Mouse (Mus musculus) liver, embryonic 16.5 days (tissue): ENCODE measurements around the gene Mucl3. TPM values are rescaled to one million over a fixed set of nuclear protein-coding genes. Genes with fewer than 3 reads are reported as not detected.

Source experiments
- ATAC-seq: fragments of 200-750 bp; cut with Nextera tagmentation; 2 replicates; pipeline ENCODE4 v1.8.0; 2017; ENCODE audit warnings: low read depth, mild to moderate bottlenecking, moderate number of reproducible peaks, moderate library complexity
- H3K27ac ChIP-seq: fragments of 300-500 bp; sonication (generic); 2 replicates; pipeline ENCODE4 v1.5.1; 2014; ENCODE audit warnings: mild to moderate bottlenecking, low read length
- H3K27me3 ChIP-seq: fragments of 300-500 bp; sonication (generic); 2 replicates; pipeline ENCODE4 v1.6.1; 2014; ENCODE audit warnings: low read depth, low read length, mixed read lengths; ENCODE audit not compliant: control insufficient read depth, insufficient read depth
- H3K36me3 ChIP-seq: fragments of 300-500 bp; sonication (generic); 2 replicates; pipeline ENCODE4 v1.6.1; 2014; ENCODE audit warnings: mild to moderate bottlenecking; ENCODE audit not compliant: control insufficient read depth, insufficient read depth
- H3K4me1 ChIP-seq: fragments of 300-500 bp; sonication (generic); 2 replicates; pipeline ENCODE4 v1.6.1; 2014; ENCODE audit warnings: low read depth, low read length, mixed read lengths; ENCODE audit not compliant: control insufficient read depth
- H3K4me2 ChIP-seq: fragments of 300-500 bp; sonication (generic); 2 replicates; pipeline ENCODE4 v1.6.1; 2014; ENCODE audit warnings: low read depth, low read length, mixed read lengths
- H3K4me3 ChIP-seq: fragments of 300-500 bp; sonication (generic); 2 replicates; pipeline ENCODE4 v1.5.1; 2014; ENCODE audit warnings: low read depth, mild to moderate bottlenecking, low read length
- H3K9ac ChIP-seq: fragments of 300-500 bp; sonication (generic); 2 replicates; pipeline ENCODE4 v1.6.1; 2014; ENCODE audit warnings: low read depth, low read length
- H3K9me3 ChIP-seq: fragments of 300-500 bp; sonication (generic); replicated peaks from 2 replicates; pipeline ENCODE4 v1.6.1; 2016; ENCODE audit warnings: low read length; ENCODE audit not compliant: control insufficient read depth
- WGBS: fragments of 180-500 bp; shearing (Covaris S2); extraction: QIAGEN DNeasy Blood & Tissue Kit; methylation state at CpG from one replicate; pipeline ENCODE4 v1.1.7; 2014; ENCODE audit not compliant: insufficient replicate concordance; 5-methylcytosine and 5-hydroxymethylcytosine counted together
- polyA plus RNA-seq: library from polyadenylated mRNA; unstranded; fragments of >200 nt; fragmentation: Nextera tagmentation; extraction: Ambion mirVana; gene quantifications from 2 replicates; pipeline ENCODE4 v1.2.1, GENCODE M21; 2015

The Mucl3 gene
- polyA plus RNA-seq, 1 experiment from 2014 or later: not detected

DNA sequence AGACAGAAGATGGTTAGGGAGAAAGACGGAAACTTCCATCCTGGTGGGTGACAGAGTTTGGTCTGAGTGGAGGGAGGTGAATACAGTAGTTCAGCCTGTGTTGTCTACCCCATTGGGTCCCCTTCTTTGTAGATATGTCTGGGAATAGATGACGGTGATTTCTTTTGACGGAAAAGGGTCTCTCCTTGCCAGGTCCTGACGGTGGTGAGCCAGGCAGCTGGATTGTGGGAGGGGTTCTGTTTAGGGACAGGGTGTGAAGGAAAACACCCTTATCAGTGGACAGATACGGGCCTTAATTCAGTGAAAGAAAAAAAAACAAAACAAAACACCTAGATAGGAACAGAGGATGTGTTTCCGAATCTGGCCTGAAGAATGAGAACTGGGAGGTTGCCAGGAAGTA, 4.1 kb downstream of the Mucl3 start:
- no peaks in the 10 kb centered on the region; the same call in 1 of the 2 replicates for H3K27me3 ChIP-seq
- WGBS: 52% methylated on average over 6 of the region's 6 CpGs
- H3K27ac ChIP-seq: no peak overlapping the region
- no peak overlapping the region for H3K9ac ChIP-seq
- no peaks in the 10 kb centered on the region for H3K4me1 ChIP-seq
- no peaks in the 10 kb centered on the region for H3K36me3 ChIP-seq
- H3K9me3 ChIP-seq: no peaks in the 10 kb centered on the region
- ATAC-seq: no peak
- no peak overlapping the region for H3K4me2 ChIP-seq
- no peak overlapping the region for H3K4me3 ChIP-seq

DNA sequence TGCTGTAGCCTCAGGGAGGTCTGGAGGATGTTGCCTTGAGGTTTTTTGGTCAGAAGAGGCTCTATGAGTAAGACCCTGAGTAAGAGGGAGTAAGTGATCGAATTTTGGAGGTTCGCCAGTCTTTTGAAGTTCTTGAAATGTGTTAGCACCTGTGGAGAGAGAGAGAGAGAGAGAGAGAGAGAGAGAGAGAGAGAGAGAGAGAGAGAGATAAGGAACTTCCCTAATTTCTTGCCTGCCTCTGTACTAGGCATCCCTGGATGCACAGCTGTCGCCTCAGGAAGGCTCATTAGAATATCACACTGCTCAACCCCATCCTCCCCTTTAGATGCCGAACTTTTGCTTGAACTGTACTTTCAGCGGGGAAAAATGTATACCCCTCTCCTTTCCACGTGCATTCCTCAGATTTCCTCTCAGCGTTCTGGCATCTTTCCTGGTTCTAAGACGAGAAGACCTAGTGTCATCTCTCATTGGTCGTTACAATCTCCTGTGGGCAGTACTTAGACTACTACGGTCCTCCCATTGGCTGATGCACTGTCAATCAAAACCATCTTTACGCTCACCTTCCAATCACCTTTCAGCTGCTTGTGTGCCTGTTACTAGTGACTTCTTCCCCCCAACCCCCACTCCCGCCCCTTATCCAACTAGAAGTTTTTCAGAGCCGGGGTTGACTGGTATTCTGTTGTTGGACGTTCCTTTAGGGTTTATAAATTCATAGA, 4.9 kb downstream of the Mucl3 start:
- 16% methylated on average over 14 of the region's 14 CpGs for WGBS
- H3K27me3 ChIP-seq: no peaks in the 10 kb centered on the region; the same call in 1 of the 2 replicates
- H3K9me3 ChIP-seq: no peaks in the 10 kb centered on the region
- no peak overlapping the region for H3K4me3 ChIP-seq
- no peak overlapping the region for H3K27ac ChIP-seq
- H3K4me1 ChIP-seq: no peaks in the 10 kb centered on the region
- H3K9ac ChIP-seq: no peak overlapping the region
- H3K36me3 ChIP-seq: no peaks in the 10 kb centered on the region
- H3K4me2 ChIP-seq: no peak overlapping the region
- ATAC-seq: peak; percentile 58; the same call in 1 of the 2 replicates

DNA sequence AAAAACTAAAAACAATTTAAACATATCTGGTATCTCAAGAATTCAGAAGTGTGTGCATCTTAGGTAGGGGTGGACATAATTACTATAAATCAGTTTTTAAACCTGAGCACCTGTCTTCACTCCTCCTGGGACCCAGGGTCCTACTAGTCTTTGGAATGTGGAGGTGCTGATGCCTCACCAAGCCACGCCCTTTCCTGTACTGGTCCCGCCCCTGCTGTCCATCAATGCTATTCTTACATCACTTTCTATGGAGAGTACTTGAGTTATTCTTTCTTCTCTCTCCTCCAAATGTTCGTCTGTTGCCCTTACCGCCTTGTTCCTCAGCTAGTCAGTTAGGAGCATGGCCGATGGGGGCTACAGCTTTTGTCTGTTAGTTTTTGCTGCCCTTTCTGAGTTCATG, 7.1 kb downstream of the Mucl3 start:
- no peaks in the 10 kb centered on the region for H3K9me3 ChIP-seq
- no peak for ATAC-seq
- H3K9ac ChIP-seq: no peak overlapping the region
- no peaks in the 10 kb centered on the region; the same call in 1 of the 2 replicates for H3K27me3 ChIP-seq
- no peaks in the 10 kb centered on the region for H3K36me3 ChIP-seq
- H3K4me1 ChIP-seq: no peaks in the 10 kb centered on the region
- WGBS: 19% methylated on average over 5 of the region's 5 CpGs
- H3K27ac ChIP-seq: no peak overlapping the region
- H3K4me2 ChIP-seq: no peak overlapping the region
- H3K4me3 ChIP-seq: no peak overlapping the region

DNA sequence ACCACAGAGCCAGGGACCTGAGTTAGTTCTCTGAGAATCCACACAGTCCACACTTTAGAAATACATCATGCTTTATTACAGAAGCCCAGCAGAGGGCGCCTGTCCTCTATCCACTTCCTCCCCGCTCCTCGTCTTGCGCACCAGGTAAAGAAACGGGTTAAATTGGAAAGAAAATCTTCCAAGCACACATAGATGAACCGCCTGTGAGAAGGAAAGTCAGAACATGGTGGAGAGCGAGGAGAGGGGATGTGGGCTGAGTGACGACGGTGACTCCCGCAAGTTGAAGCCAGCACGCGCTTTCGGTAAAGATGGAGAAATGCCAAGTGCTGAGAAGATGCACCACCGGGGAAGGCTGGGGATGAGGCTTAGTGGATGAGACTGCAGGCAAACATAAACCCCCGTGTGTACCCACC, 7.8 kb downstream of the Mucl3 start:
- no peak for ATAC-seq
- Histone ChIP-seq H3K36me3 (no peaks in the 10 kb centered on the region), H3K9ac (no peak overlapping the region), H3K27me3 (no peaks in the 10 kb centered on the region; the same call in 1 of the 2 replicates), H3K27ac (no peak overlapping the region), H3K9me3 (no peaks in the 10 kb centered on the region), H3K4me2 (peak overlapping the region; percentile 54), H3K4me1 (no peaks in the 10 kb centered on the region), H3K4me3 (peak overlapping the region; percentile 32)
- 3% methylated on average over 15 of the region's 15 CpGs for WGBS

DNA sequence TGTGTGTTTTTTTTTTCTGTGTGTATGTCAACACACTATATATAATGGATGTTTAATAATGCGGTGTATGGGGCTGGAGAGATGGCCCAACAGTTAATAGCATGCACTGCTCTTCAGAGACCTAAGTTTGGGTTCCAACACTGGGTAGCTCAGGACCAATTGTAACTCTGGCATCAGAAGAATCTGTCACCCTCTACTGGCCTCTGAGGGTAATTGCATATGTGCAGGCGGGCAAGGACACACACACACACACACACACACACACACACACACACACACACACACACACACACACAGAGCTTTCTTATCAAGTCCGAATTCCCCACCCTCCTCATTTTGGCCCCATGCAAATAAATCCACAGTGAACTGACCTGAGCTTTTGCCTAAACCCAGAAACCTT, 8.3 kb downstream of the Mucl3 start:
- no peaks in the 10 kb centered on the region for H3K36me3 ChIP-seq
- no peaks in the 10 kb centered on the region for H3K4me1 ChIP-seq
- H3K27ac ChIP-seq: no peak overlapping the region
- H3K4me3 ChIP-seq: no peak overlapping the region
- H3K9ac ChIP-seq: no peak overlapping the region
- H3K4me2 ChIP-seq: no peak overlapping the region
- WGBS: 50% methylated on average over 3 of the region's 3 CpGs
- no peak for ATAC-seq
- no peaks in the 10 kb centered on the region; the same call in 1 of the 2 replicates for H3K27me3 ChIP-seq
- H3K9me3 ChIP-seq: no peaks in the 10 kb centered on the region

DNA sequence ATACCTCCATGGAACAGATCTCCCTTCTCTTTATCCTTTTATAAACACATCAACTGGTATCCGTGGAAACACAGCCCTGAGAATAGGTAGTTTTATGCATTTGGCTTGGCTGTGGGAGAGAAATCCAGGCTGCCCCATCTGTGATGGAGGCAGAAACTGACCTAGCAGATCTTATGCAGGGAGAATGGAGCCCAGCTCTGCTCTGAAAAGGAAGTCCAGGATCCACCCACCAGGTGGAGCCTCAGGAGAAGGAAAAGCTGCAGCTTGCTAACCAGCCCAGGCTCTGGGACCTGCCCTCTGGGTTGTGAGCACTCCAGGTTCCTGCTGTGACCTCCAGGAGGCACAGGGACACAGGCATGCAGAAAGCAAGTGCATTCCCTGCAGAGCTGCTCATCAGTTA, 9.5 kb downstream of the Mucl3 start:
- no peak overlapping the region for H3K4me2 ChIP-seq
- H3K27ac ChIP-seq: no peak overlapping the region
- 11% methylated on average over 1 of the region's 1 CpGs for WGBS
- no peak overlapping the region for H3K4me3 ChIP-seq
- no peaks in the 10 kb centered on the region for H3K36me3 ChIP-seq
- no peaks in the 10 kb centered on the region; the same call in 1 of the 2 replicates for H3K27me3 ChIP-seq
- H3K9me3 ChIP-seq: no peaks in the 10 kb centered on the region
- no peak overlapping the region for H3K9ac ChIP-seq
- ATAC-seq: no peak
- no peaks in the 10 kb centered on the region for H3K4me1 ChIP-seq

DNA sequence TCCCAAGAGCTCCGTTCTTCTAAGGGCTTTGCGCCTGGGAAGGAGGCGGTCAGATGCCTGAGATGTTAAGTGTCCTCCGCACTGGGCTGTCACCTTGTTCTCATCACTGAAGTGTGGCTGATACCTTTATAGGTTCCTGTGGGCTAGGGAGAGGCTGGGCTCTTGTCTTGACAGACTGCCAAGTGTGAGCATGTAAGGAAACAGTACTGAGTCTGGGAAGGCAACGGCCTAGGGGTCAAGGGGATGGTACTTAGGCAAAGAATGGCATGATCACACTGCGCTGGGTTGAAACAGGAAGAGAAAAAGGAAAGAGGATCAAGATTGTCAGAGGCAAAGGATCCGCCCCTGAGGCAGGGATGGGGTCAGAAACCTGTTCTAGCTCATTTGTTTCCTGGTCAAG, 17.0 kb downstream of the Mucl3 start, which contains the start of gene Gm9573:
Gene Gm9573, minus strand, starts transcription at position 101 of the 400 bp plus-strand sequence.
- H3K9ac ChIP-seq: no peak within 1 kb of the TSS
- no peak within 1 kb of the TSS for H3K4me3 ChIP-seq
- no peaks in the 10 kb centered on the region for H3K9me3 ChIP-seq
- no peak within 1 kb of the TSS for H3K27ac ChIP-seq
- WGBS: 68% methylated on average over 7 of the region's 7 CpGs
- no peaks in the 10 kb centered on the region for H3K4me1 ChIP-seq
- no peaks in the 10 kb centered on the region for H3K27me3 ChIP-seq
- H3K36me3 ChIP-seq: no peaks in the 10 kb centered on the region
- no peak for ATAC-seq
- H3K4me2 ChIP-seq: no peak within 1 kb of the TSS

DNA sequence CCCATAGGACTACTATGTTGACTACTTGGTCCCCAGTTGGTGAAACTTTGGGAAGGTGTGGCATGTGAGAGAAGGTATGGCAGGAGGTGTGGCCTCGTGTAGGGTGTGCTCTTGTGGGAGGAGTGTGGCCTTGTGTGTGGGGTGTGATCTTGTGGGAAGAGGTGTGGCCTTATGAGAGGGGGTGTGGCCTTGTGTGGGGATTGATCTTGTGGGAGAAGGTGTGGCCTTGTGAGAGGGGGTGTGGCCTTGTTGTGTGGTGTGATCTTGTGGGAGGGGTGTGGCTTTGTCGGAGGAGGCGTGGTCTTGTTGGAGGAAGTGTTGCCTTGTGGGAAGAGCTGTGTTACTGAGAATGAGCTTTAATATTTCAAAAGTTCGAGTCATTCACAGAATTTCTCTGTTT, 26.4 kb downstream of the Mucl3 start:
- Histone ChIP-seq H3K9ac (no peak overlapping the region), H3K9me3 (no peaks in the 10 kb centered on the region), H3K4me1 (no peaks in the 10 kb centered on the region), H3K27ac (no peak overlapping the region), H3K4me2 (no peak overlapping the region), H3K36me3 (no peaks in the 10 kb centered on the region), H3K4me3 (no peak overlapping the region), H3K27me3 (no peaks in the 10 kb centered on the region)
- ATAC-seq: no peak
- WGBS: 56% methylated on average over 4 of the region's 4 CpGs

DNA sequence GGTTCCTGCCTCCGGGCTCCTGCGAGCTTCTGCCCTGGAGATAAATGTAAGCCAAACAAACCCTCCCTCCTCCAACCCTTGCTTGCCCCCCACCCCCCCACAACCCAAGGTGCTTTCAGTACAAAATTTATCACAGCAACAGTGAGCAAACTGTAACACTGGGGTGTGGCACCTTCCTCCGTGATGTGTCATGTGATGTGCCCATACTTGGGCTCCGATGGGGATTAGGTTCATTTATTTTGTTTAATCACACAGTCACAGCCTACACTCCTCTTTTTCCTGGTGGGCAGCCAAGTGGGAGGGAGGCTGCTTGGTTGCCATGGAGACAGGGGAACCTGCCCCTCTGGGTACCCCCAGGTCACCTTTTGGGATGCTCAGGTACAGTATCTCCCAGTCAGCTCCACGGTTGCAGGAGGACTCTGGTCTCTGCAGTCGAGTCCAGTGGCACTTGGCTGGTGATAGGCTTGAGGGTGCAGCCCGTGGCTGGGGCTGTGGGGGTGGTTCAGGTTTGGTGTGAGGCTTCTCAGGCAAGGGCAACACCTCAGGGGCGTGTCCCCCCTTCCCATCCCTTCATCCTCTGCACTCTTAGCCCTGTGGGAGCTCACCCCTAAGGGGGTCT, 41.6 kb downstream of the Mucl3 start:
- Histone ChIP-seq H3K4me3 (no peak overlapping the region), H3K9ac (no peak overlapping the region), H3K27ac (no peak overlapping the region), H3K4me1 (no peaks in the 10 kb centered on the region), H3K36me3 (no peaks in the 10 kb centered on the region), H3K4me2 (no peak overlapping the region), H3K9me3 (no peaks in the 10 kb centered on the region), H3K27me3 (no peaks in the 10 kb centered on the region)
- WGBS: 39% methylated on average over 8 of the region's 8 CpGs
- no peak for ATAC-seq
